Mouse (Mus musculus) myocyte (in vitro differentiated cells): ENCODE results near the gene Kcnk10.

Source experiments
- CEBPB ChIP-seq: IDR thresholded peaks from 2 replicates; pipeline ENCODE4 v1.6.1; 2011; ENCODE audit warnings: mild to moderate bottlenecking, moderate library complexity; ENCODE audit not compliant: poor library complexity, insufficient read depth, severe bottlenecking
- E2F4 ChIP-seq: IDR thresholded peaks from one replicate; pipeline ENCODE4 v1.6.1; 2011; ENCODE audit warnings: mild to moderate bottlenecking, control low read depth, moderate library complexity; ENCODE audit not compliant: insufficient read depth
- MAX ChIP-seq: IDR thresholded peaks from one replicate; pipeline ENCODE4 v1.6.1; 2011; ENCODE audit warnings: low read depth, mild to moderate bottlenecking, control low read depth
- MYOD1 ChIP-seq, 3 experiments: IDR thresholded peaks; one replicate each; pipeline ENCODE4 v1.6.1; 2011; ENCODE audit warnings: control low read depth in 2 of 3, low read depth in 2 of 3, mild to moderate bottlenecking in 2 of 3, moderate library complexity in 1 of 3; ENCODE audit not compliant: insufficient read length in 2 of 3, control insufficient read depth in 1 of 3
- MYOG ChIP-seq, 3 experiments: IDR thresholded peaks; one replicate each; pipeline ENCODE4 v1.6.1; 2011; ENCODE audit warnings: control low read depth in 2 of 3, low read depth in 2 of 3, mild to moderate bottlenecking in 2 of 3; ENCODE audit not compliant: insufficient read length in 2 of 3, control insufficient read depth in 1 of 3, insufficient read depth in 1 of 3
- POLR2A ChIP-seq: IDR thresholded peaks from one replicate; pipeline ENCODE4 v1.6.1; 2011; ENCODE audit warnings: low read depth, mild to moderate bottlenecking, control low read depth, moderate library complexity; ENCODE audit not compliant: insufficient read length
- POLR2AphosphoS2 ChIP-seq: IDR thresholded peaks from one replicate; pipeline ENCODE4 v1.6.1; 2011; ENCODE audit warnings: low read depth, control low read depth; ENCODE audit not compliant: insufficient read length
- SRF ChIP-seq: IDR thresholded peaks from one replicate; pipeline ENCODE4 v1.6.1; 2011; ENCODE audit warnings: low read depth; ENCODE audit not compliant: control insufficient read depth, insufficient read length
- TCF12 ChIP-seq: IDR thresholded peaks from one replicate; pipeline ENCODE4 v1.6.1; 2011; ENCODE audit warnings: mild to moderate bottlenecking, control low read depth; ENCODE audit not compliant: poor library complexity, insufficient read depth, severe bottlenecking
- USF1 ChIP-seq: IDR thresholded peaks from one replicate; pipeline ENCODE4 v1.6.1; 2011; ENCODE audit warnings: low read depth, mild to moderate bottlenecking, control low read depth, moderate library complexity

GRCm38 (mm10) chr12:98421340-98421739 lies 156.8 kb downstream of the Kcnk10 start:
- no peak for TF ChIP-seq USF1
- no peak for TF ChIP-seq E2F4
- no peak for TF ChIP-seq POLR2A
- no peak for TF ChIP-seq MYOG (IDR thresholded peaks at IDR 0.05; ENCODE audit: control insufficient read depth in 1 of 3, insufficient read depth in 1 of 3, insufficient read length in 2 of 3, low read depth in 2 of 3)
- no peak for TF ChIP-seq MYOD1 (IDR thresholded peaks at IDR 0.05; ENCODE audit: control insufficient read depth in 1 of 3, insufficient read length in 2 of 3, low read depth in 2 of 3)
- no peak for TF ChIP-seq CEBPB
- TF ChIP-seq MAX = no peak
- no peak for TF ChIP-seq TCF12
- no peak for TF ChIP-seq POLR2AphosphoS2
- TF ChIP-seq SRF = no peak
